Comparison of ENCODE assay signal across 1 mouse cellular context in the genomic region with DNA sequence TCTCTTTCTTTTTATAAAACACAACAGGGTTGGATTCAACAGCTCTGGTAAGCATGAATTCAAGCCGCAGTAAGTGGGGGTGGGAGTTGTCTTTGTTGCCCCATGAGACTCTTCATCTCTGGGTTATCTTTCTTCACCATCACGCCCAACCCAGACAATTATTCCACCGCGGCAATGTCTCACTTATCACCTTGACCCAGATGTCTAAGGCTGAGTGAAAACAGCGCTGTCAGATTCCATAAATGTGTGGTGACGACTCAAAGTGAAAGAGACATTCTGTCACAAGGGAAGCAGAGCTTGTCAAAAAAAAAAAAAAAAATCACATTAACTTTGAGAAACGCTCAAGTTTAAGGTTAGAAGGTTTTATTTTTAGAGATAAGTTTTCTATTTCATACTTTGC.
TF ChIP-seq lines count a peak whose summit lies in the region.

No protein-coding gene starts in this region.

TF ChIP-seq in MEL, 35 proteins besides CTCF, POLR2A, EP300 and RAD21 (continued from another document):
- TF ChIP-seq USF1 (IDR thresholded peaks at IDR 0.05; ENCODE audit: low read depth, low read length) (no peak), TBP (IDR thresholded peaks at IDR 0.05; ENCODE audit: low read depth, low read length) (0 out of 2 replicates have a peak, but pooled peaks have one; percentile 43), ZC3H11A (IDR thresholded peaks at IDR 0.05; ENCODE audit: low read depth, low read length) (no peak), MAFK (IDR thresholded peaks at IDR 0.05; ENCODE audit: borderline replicate concordance, low read depth, low read length) (peak; percentile 58; the same call in 1 of the 2 replicates), NELFE (IDR thresholded peaks at IDR 0.05; ENCODE audit: low read depth, low read length) (no peak), UBTF (IDR thresholded peaks at IDR 0.05; ENCODE audit: borderline replicate concordance, insufficient read depth, low read depth, low read length) (0 out of 2 replicates have a peak, but pooled peaks have one; percentile 37), CHD1 (IDR thresholded peaks at IDR 0.05; ENCODE audit: low read depth, low read length) (no peak)
